Mouse (Mus musculus) splenic B cell, adult 2 months (primary cell): ENCODE measurements around the gene Faim.

Experiments
- DNase-seq: peaks from one replicate; pipeline ENCODE4 v3.0.0-alpha.2; 2011; ENCODE audit warnings: low read depth, low spot score
- H3K27me3 ChIP-seq: 2 replicates; pipeline ENCODE4 v1.6.1; 2012; ENCODE audit warnings: mild to moderate bottlenecking, low read length, moderate library complexity, mixed read lengths; ENCODE audit not compliant: control insufficient read depth, poor library complexity, insufficient read depth, severe bottlenecking
- H3K36me3 ChIP-seq: 2 replicates; pipeline ENCODE4 v1.6.1; 2012; ENCODE audit warnings: mild to moderate bottlenecking, low read length, moderate library complexity, mixed read lengths; ENCODE audit not compliant: control insufficient read depth, poor library complexity, insufficient read depth, severe bottlenecking

Faim gene

GRCm38 (mm10) chr9:98961591-98962477 lies 24.3 kb upstream of the Faim start:
- no peak for DNase-seq
- no peaks in the 10 kb centered on the region; the same call in 1 of the 2 replicates for H3K27me3 ChIP-seq
- no peaks in the 10 kb centered on the region for H3K36me3 ChIP-seq

- H3K36me3 ChIP-seq, result no peaks in the 10 kb centered on the region
- no peak for DNase-seq
Observed at GRCm38 (mm10) chr9:98962478-98963142, 23.6 kb upstream of the Faim start.

GRCm38 (mm10) chr9:98963661-98964060 lies 22.5 kb upstream of the Faim start:
- Histone ChIP-seq H3K27me3 (no peaks in the 10 kb centered on the region; the same call in 1 of the 2 replicates), H3K36me3 (no peaks in the 10 kb centered on the region)
- no peak for DNase-seq

More at GRCm38 (mm10) chr9:98962478-98963142, 23.6 kb upstream of the Faim start:
- no peaks in the 10 kb centered on the region; the same call in 1 of the 2 replicates for H3K27me3 ChIP-seq

GRCm38 (mm10) chr9:98965084-98965483 lies 21.1 kb upstream of the Faim start:
- Histone ChIP-seq H3K27me3 (no peaks in the 10 kb centered on the region; the same call in 1 of the 2 replicates), H3K36me3 (no peaks in the 10 kb centered on the region)
- DNase-seq, result peak; percentile 36

GRCm38 (mm10) chr9:98973101-98973521 lies 13.1 kb upstream of the Faim start:
- Histone ChIP-seq H3K36me3 (no peaks in the 10 kb centered on the region), H3K27me3 (peaks cover 5% of the 10 kb centered on the region)
- DNase-seq, result no peak

GRCm38 (mm10) chr9:98973561-98973960 lies 12.6 kb upstream of the Faim start:
- no peak for DNase-seq
- Histone ChIP-seq H3K36me3 (no peaks in the 10 kb centered on the region), H3K27me3 (peaks cover 5% of the 10 kb centered on the region)

GRCm38 (mm10) chr9:98974898-98975297 lies 11.3 kb upstream of the Faim start:
- Histone ChIP-seq H3K36me3 (no peaks in the 10 kb centered on the region), H3K27me3 (peaks cover 5% of the 10 kb centered on the region)
- DNase-seq, result no peak

GRCm38 (mm10) chr9:98976081-98976480 lies 10.1 kb upstream of the Faim start:
- DNase-seq, result no peak
- Histone ChIP-seq H3K27me3 (peaks cover 5% of the 10 kb centered on the region; the same call in 1 of the 2 replicates), H3K36me3 (no peaks in the 10 kb centered on the region)

GRCm38 (mm10) chr9:98976520-98976919 lies 9.7 kb upstream of the Faim start:
- Histone ChIP-seq H3K27me3 (peaks cover 5% of the 10 kb centered on the region; the same call in 1 of the 2 replicates), H3K36me3 (no peaks in the 10 kb centered on the region)
- peak; percentile 41 for DNase-seq

GRCm38 (mm10) chr9:98979431-98980416 lies 6.4 kb upstream of the Faim start:
- peak; percentile 95 for DNase-seq
- Histone ChIP-seq H3K27me3 (no peaks in the 10 kb centered on the region; the same call in 1 of the 2 replicates), H3K36me3 (no peaks in the 10 kb centered on the region)

GRCm38 (mm10) chr9:98986476-98987096 lies 413 bp downstream of the Faim start:
- H3K36me3 ChIP-seq, result no peaks in the 10 kb centered on the region
- no peaks in the 10 kb centered on the region; the same call in 1 of the 2 replicates for H3K27me3 ChIP-seq
- DNase-seq, result peak; percentile 44

GRCm38 (mm10) chr9:98987131-98987530 lies 958 bp downstream of the Faim start:
- peak; percentile 23 for DNase-seq
- Histone ChIP-seq H3K36me3 (no peaks in the 10 kb centered on the region), H3K27me3 (no peaks in the 10 kb centered on the region; the same call in 1 of the 2 replicates)

GRCm38 (mm10) chr9:98994103-98994502 lies 7.9 kb downstream of the Faim start:
- DNase-seq, result peak; percentile 58
- Histone ChIP-seq H3K27me3 (no peaks in the 10 kb centered on the region), H3K36me3 (peaks cover 5% of the 10 kb centered on the region)

- H3K36me3 ChIP-seq, result peaks cover 6% of the 10 kb centered on the region
- DNase-seq, result no peak
- H3K27me3 ChIP-seq, result no peaks in the 10 kb centered on the region
Observed at GRCm38 (mm10) chr9:98999881-99000339, 13.7 kb downstream of the Faim start.
